Mouse (Mus musculus) cortical plate, adult 2 months (tissue): ENCODE data around the gene Cab39l.

ENCODE experiments used
- CTCF ChIP-seq: fragments of 200-500 bp; IDR thresholded peaks from 2 replicates; pipeline ENCODE4 v1.5.1; 2011; ENCODE audit warnings: mild to moderate bottlenecking, control low read depth, low read length; ENCODE audit not compliant: insufficient read depth; ENCODE audit errors: extremely low read depth
- POLR2A ChIP-seq: fragments of 200-500 bp; IDR thresholded peaks from 2 replicates; pipeline ENCODE4 v1.6.1; 2011; ENCODE audit warnings: mild to moderate bottlenecking, low read length, control low read depth; ENCODE audit not compliant: insufficient read depth; ENCODE audit errors: extremely low read depth

DNA sequence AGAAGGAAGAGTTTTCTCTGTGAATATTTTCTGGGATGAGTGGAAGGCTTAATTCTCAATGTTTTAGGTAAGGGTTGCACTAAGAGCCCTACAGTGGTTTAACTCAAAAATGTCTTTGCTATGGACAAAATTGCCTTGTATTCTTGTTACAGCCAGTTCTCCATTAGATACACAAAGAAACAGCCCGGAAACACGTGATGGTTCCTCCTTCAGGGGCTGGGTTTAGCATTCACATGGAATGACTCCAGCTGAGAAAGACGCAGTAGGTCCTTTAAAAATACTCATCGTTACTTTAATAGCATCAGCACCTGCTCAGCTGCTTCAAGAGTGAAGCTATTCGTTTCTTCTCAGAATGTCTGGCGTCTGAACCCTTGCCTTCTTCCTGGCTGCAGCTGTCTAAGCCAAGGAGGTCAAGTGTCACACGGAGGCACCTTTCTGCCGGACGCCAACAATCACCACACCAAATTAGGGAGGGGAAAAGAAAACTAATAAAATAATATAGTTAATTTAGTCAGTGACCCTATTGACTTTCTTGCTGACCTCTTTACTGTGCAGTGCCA lies 183.6 kb downstream of the Cab39l start:
- no peak for TF ChIP-seq CTCF
- no peak for TF ChIP-seq POLR2A
